Mouse (Mus musculus) midbrain, postnatal 0 days (tissue): Measurements from ENCODE around the gene Tpm3. TPM values are rescaled to one million over a fixed set of nuclear protein-coding genes. Genes with fewer than 3 reads are reported as not detected.
"Not testable (repeated sequence)": the region's sequence is repeated elsewhere in the genome, so short reads cannot be mapped to it uniquely, and the experiment has no call there.

Source experiments
- ATAC-seq: fragments of 200-750 bp; cut with Nextera tagmentation; 2 replicates; pipeline ENCODE4 v1.8.0; 2017; ENCODE audit warnings: moderate number of reproducible peaks, mild to moderate bottlenecking, moderate TSS enrichment, moderate library complexity; ENCODE audit not compliant: low FRiP score
- DNase-seq: peaks from one replicate; pipeline ENCODE4 v3.0.0-alpha.2; 2015; ENCODE audit warnings: low spot score
- H3K27ac ChIP-seq: fragments of 300-500 bp; sonication (generic); 2 replicates; pipeline ENCODE4 v1.5.1; 2014; ENCODE audit warnings: low read depth, mild to moderate bottlenecking, low read length, mixed read lengths
- H3K27me3 ChIP-seq: fragments of 300-500 bp; sonication (generic); 2 replicates; pipeline ENCODE4 v1.6.1; 2014; ENCODE audit warnings: low read length, control low read depth, mixed read lengths; ENCODE audit not compliant: insufficient read depth
- H3K36me3 ChIP-seq: fragments of 300-500 bp; sonication (generic); 2 replicates; pipeline ENCODE4 v1.6.1; 2014; ENCODE audit warnings: low read length, control low read depth, mixed read lengths; ENCODE audit not compliant: insufficient read depth
- H3K4me1 ChIP-seq: fragments of 300-500 bp; sonication (generic); 2 replicates; pipeline ENCODE4 v1.6.1; 2014; ENCODE audit warnings: mild to moderate bottlenecking, control low read depth, antibody characterized with exemption, low read length, mixed read lengths; ENCODE audit not compliant: insufficient read depth
- H3K4me2 ChIP-seq: fragments of 300-500 bp; sonication (generic); 2 replicates; pipeline ENCODE4 v1.6.1; 2014; ENCODE audit warnings: low read depth, mild to moderate bottlenecking, low read length, mixed read lengths; ENCODE audit not compliant: poor library complexity, severe bottlenecking
- H3K4me3 ChIP-seq: fragments of 300-500 bp; sonication (generic); 2 replicates; pipeline ENCODE4 v1.5.1; 2014; ENCODE audit warnings: low read depth, mild to moderate bottlenecking, low read length, moderate library complexity
- H3K9ac ChIP-seq: fragments of 300-500 bp; sonication (generic); replicated peaks from 2 replicates; pipeline ENCODE4 v1.6.1; 2014; ENCODE audit warnings: mild to moderate bottlenecking, low read length, moderate library complexity, mixed read lengths; ENCODE audit not compliant: poor library complexity, severe bottlenecking
- H3K9me3 ChIP-seq: fragments of 300-500 bp; sonication (generic); 2 replicates; pipeline ENCODE4 v1.6.1; 2016; ENCODE audit warnings: low read length, control low read depth
- CTCF ChIP-seq: IDR thresholded peaks from 2 replicates; pipeline ENCODE4 v1.5.1; 2016; ENCODE audit warnings: antibody characterized with exemption, mild to moderate bottlenecking
- WGBS: fragments of 180-500 bp; shearing (Covaris S2); extraction: QIAGEN DNeasy Blood & Tissue Kit; methylation state at CpG from one replicate; pipeline ENCODE4 v1.1.7; 2014; 5-methylcytosine and 5-hydroxymethylcytosine counted together
- polyA plus RNA-seq: library from polyadenylated mRNA; unstranded; fragments of >200 nt; fragmentation: Nextera tagmentation; extraction: Ambion mirVana; gene quantifications from 2 replicates; pipeline ENCODE4 v1.2.1, GENCODE M21; 2015
- total RNA-seq: library from RNA; depleted of rRNA; stranded (reverse); fragments of >200 nt; gene quantifications from 2 replicates; pipeline ENCODE4 v1.2.3, GENCODE M21; 2014

Gene Tpm3
- total and polyA plus RNA-seq, 2 experiments from 2014 or later, result 182 to 331 TPM

DNA sequence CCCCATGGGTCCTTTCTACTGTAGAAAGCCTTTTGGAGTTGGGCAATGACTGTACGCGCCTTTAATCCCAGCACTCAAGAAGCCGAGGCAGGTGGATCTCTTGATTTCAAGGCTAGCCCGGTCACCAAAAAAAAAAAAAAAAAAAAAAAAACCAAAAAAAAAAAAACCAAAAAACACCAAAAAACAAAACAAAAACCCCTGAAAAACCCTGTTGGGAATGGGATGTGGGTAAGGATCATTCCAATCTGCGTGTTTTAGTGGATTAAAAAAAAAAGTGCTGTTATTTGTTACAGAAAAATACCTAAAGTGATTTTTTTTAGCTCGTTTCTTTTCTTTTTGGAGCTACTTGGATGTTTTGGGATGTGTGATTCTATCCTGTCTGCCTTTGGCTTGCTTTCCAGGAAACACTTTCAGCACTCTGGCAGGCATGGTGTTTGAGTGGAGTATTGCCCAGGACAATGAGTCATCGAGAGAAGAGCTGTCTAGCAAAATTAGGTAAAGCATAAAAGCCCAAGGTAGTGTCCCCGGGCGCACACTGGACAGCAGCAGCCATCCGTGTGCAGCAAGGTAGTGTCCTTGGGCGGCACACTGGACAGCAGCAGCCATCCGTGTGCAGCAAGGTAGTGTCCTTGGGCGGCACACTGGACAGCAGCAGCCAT is 45.8 kb downstream of the Tpm3 start:
- WGBS, result 92% methylated on average over 13 of the region's 13 CpGs
- Histone ChIP-seq H3K4me3 (no peak overlapping the region), H3K9me3 (no peaks in the 10 kb centered on the region), H3K27ac (no peak overlapping the region), H3K36me3 (no peaks in the 10 kb centered on the region), H3K27me3 (no peaks in the 10 kb centered on the region), H3K9ac (no peak overlapping the region), H3K4me1 (no peaks in the 10 kb centered on the region), H3K4me2 (no peak overlapping the region)
- ATAC-seq, result no peak
- no peak for TF ChIP-seq CTCF
- DNase-seq, result no peak

DNA sequence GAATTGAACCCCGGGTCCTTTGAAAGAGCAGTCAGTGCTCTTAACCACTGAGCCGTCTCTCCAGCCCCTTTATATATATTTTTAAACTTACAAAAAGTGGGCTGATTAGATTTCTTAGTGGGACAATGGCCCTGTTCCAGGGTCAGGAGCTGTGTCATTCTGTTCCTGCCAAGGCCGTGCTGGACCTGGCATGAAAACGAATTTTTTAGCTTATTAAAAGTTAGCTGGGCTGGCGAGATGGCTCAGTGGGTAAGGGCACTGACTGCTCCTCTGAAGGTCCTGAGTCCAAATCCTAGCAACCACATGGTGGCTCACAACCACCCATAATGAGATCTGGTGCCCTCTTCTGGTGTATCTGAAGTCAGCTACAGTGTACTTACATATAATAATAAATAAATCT is 49.6 kb downstream of the Tpm3 start:
- not testable (repeated sequence) for H3K36me3 ChIP-seq, H3K9ac ChIP-seq, H3K4me2 ChIP-seq, H3K9me3 ChIP-seq, ATAC-seq, H3K4me1 ChIP-seq, H3K27me3 ChIP-seq, H3K27ac ChIP-seq, DNase-seq, H3K4me3 ChIP-seq
- WGBS, result 78% methylated on average over 5 of the region's 5 CpGs

DNA sequence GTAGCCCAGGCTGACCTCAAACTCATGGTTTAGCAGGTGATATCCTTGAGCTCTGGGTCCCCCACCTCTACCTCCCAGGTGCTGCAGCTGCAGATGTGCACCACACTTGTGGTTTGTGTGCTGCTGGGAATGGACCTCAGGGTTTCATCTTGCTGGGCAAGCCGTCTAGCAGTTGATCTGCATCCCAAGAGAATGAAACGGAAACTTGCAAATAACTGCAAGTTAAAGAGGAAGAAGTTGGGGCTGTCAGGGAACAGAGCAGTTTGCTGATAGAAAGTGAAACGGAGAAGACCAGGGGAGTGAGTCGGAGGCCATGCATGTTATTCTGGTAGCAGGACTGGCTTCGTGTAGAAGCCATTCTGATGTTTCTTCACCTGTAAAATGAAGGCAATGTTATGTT is 53.3 kb downstream of the Tpm3 start:
- Histone ChIP-seq H3K4me2 (no peak overlapping the region), H3K9ac (no peak overlapping the region), H3K27me3 (no peaks in the 10 kb centered on the region), H3K9me3 (no peaks in the 10 kb centered on the region), H3K4me3 (no peak overlapping the region), H3K36me3 (no peaks in the 10 kb centered on the region), H3K4me1 (no peaks in the 10 kb centered on the region), H3K27ac (no peak overlapping the region)
- no peak for TF ChIP-seq CTCF
- 77% methylated on average over 5 of the region's 5 CpGs for WGBS
- ATAC-seq (no peak), DNase-seq (no peak)

DNA sequence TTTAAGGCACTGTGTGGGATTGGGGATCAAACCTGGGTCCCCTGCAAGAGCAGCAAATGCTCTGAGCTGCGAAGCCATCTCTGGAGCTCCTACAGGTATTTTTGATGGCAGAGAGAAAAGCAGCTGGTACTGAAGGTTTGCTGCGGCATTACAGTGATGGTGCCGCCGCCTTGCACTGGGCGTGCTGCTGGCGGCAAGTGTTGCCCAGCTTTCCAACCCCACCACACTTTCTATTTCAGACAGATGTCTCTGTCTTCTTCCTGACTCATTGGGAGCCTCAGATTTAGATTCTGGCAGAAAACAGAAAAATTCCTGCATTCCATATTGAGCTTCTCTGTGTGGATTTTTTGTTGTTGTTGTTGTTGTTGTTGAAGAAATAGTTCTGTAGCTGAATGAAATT is 55.4 kb downstream of the Tpm3 start:
- no peak for ATAC-seq
- WGBS, result 95% methylated on average over 6 of the region's 6 CpGs

DNA sequence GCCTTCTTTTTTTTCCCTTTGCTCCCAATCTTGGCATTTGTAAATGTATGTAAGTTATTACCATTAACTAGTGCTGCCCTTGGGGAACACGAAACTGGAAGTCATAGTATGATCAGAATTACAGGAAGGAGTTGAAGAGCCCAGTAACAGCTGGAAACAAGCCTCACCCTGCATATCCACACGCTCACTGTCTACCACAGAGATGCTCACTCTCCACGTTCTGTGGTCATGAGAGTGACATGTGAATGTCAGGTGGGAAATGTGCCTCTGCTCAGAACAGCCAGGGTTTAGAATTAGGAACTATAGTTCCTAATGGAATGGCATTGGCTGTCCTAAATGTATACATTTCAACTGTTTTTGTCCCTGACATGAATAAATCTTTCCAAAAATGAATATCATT is 60.3 kb downstream of the Tpm3 start:
- no peak overlapping the region for H3K4me2 ChIP-seq
- H3K4me3 ChIP-seq, result no peak overlapping the region
- H3K36me3 ChIP-seq, result no peaks in the 10 kb centered on the region
- H3K27me3 ChIP-seq, result no peaks in the 10 kb centered on the region
- WGBS, result 78% methylated on average over 3 of the region's 3 CpGs
- no peak for ATAC-seq
- H3K27ac ChIP-seq, result no peak overlapping the region
- no peak for DNase-seq
- no peak overlapping the region for H3K9ac ChIP-seq
- no peaks in the 10 kb centered on the region for H3K9me3 ChIP-seq
- no peak for TF ChIP-seq CTCF
- no peaks in the 10 kb centered on the region for H3K4me1 ChIP-seq

More for the DNA sequence above, 55.4 kb downstream of the Tpm3 start:
- H3K4me2 ChIP-seq, result no peak overlapping the region
- no peaks in the 10 kb centered on the region for H3K9me3 ChIP-seq
- H3K9ac ChIP-seq, result no peak overlapping the region
- no peaks in the 10 kb centered on the region for H3K4me1 ChIP-seq
- no peak overlapping the region for H3K4me3 ChIP-seq
- no peaks in the 10 kb centered on the region for H3K27me3 ChIP-seq
- TF ChIP-seq CTCF, result no peak
- DNase-seq, result no peak
- no peaks in the 10 kb centered on the region for H3K36me3 ChIP-seq
- H3K27ac ChIP-seq, result no peak overlapping the region

DNA sequence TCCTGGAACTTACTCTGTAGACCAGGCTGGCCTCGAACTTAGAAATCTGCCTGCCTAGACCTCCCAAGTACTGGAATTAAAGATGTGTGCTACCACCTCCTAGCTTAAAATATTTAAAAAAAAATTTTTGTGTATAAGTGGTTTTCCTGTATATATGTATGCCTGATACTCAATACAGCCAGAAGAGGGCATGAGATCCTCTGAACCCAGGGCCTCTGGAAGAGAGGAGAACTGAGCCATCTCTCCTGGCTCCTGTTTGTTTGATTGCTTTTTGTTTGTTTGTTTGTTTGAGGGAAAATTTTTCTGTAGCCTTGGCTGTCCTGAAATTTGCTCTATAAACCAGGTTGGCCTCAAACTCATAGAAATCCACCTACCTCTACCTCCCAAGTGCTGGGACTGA is 60.9 kb downstream of the Tpm3 start:
- Histone ChIP-seq H3K27ac (no peak overlapping the region), H3K27me3 (no peaks in the 10 kb centered on the region), H3K4me3 (no peak overlapping the region), H3K4me1 (no peaks in the 10 kb centered on the region), H3K36me3 (no peaks in the 10 kb centered on the region), H3K9me3 (no peaks in the 10 kb centered on the region), H3K4me2 (no peak overlapping the region), H3K9ac (no peak overlapping the region)
- peak; percentile 38 for TF ChIP-seq CTCF
- ATAC-seq, result no peak
- DNase-seq, result no peak
- 90% methylated on average over 1 of the region's 1 CpGs for WGBS
